Mouse (Mus musculus) intestine, postnatal 0 days (tissue): ENCODE data around the gene Cdkal1. TPM values are rescaled to one million over a fixed set of nuclear protein-coding genes. Genes with fewer than 3 reads are reported as not detected.

Source experiments
- ATAC-seq: fragments of 200-750 bp; cut with Nextera tagmentation; 2 replicates; pipeline ENCODE4 v1.8.0; 2017; ENCODE audit warnings: mild to moderate bottlenecking, moderate TSS enrichment, moderate library complexity
- H3K27ac ChIP-seq: fragments of 300-500 bp; sonication (generic); 2 replicates; pipeline ENCODE4 v1.5.1; 2014; ENCODE audit warnings: mild to moderate bottlenecking, low read depth, low read length, moderate library complexity
- H3K27me3 ChIP-seq: fragments of 300-500 bp; sonication (generic); replicated peaks from 2 replicates; pipeline ENCODE4 v1.6.1; 2014; ENCODE audit warnings: low read length, mixed read lengths; ENCODE audit not compliant: control insufficient read depth, insufficient read depth
- H3K36me3 ChIP-seq: fragments of 300-500 bp; sonication (generic); 2 replicates; pipeline ENCODE4 v1.6.1; 2014; ENCODE audit warnings: mild to moderate bottlenecking, moderate library complexity; ENCODE audit not compliant: control insufficient read depth, insufficient read depth
- H3K4me1 ChIP-seq: fragments of 300-500 bp; sonication (generic); replicated peaks from 2 replicates; pipeline ENCODE4 v1.6.1; 2014; ENCODE audit warnings: antibody characterized with exemption, low read length, mixed read lengths; ENCODE audit not compliant: control insufficient read depth, insufficient read depth
- H3K4me2 ChIP-seq: fragments of 300-500 bp; sonication (generic); replicated peaks from 2 replicates; pipeline ENCODE4 v1.6.1; 2014; ENCODE audit warnings: low read depth, mild to moderate bottlenecking, moderate library complexity
- H3K4me3 ChIP-seq: fragments of 300-500 bp; sonication (generic); 2 replicates; pipeline ENCODE4 v1.5.1; 2014; ENCODE audit warnings: low read depth, low read length
- H3K9ac ChIP-seq: fragments of 300-500 bp; sonication (generic); 2 replicates; pipeline ENCODE4 v1.6.1; 2014; ENCODE audit warnings: mild to moderate bottlenecking, low read depth, low read length
- H3K9me3 ChIP-seq: fragments of 300-500 bp; sonication (generic); 2 replicates; pipeline ENCODE4 v1.6.1; 2016; ENCODE audit warnings: mixed run types; ENCODE audit not compliant: control insufficient read depth
- CTCF ChIP-seq: sonication (generic); IDR thresholded peaks from 2 replicates; pipeline ENCODE4 v1.5.1; 2016; ENCODE audit warnings: low read depth, mild to moderate bottlenecking, control low read depth, antibody characterized with exemption, moderate library complexity
- WGBS: fragments of 180-500 bp; shearing (Covaris S2); extraction: QIAGEN DNeasy Blood & Tissue Kit; methylation state at CpG from one replicate; pipeline ENCODE4 v1.1.7; 2014; 5-methylcytosine and 5-hydroxymethylcytosine counted together
- polyA plus RNA-seq: library from polyadenylated mRNA; unstranded; fragments of >200 nt; fragmentation: Nextera tagmentation; extraction: Ambion mirVana; gene quantifications from 2 replicates; pipeline ENCODE4 v1.2.1, GENCODE M21; 2015

Gene Cdkal1
- polyA plus RNA-seq, 1 experiment from 2014 or later, result 13.5 TPM

- Histone ChIP-seq H3K36me3 (no peaks in the 10 kb centered on the region), H3K9ac (no peak overlapping the region), H3K4me1 (no peaks in the 10 kb centered on the region), H3K4me3 (no peak overlapping the region), H3K27me3 (no peaks in the 10 kb centered on the region), H3K27ac (no peak overlapping the region), H3K4me2 (no peak overlapping the region), H3K9me3 (no peaks in the 10 kb centered on the region)
- no peak for ATAC-seq
- 86% methylated on average over 5 of the region's 5 CpGs for WGBS
- no peak for TF ChIP-seq CTCF
These were observed 465.4 kb downstream of the Cdkal1 start for GRCm38 (mm10) chr13:29390025-29390424.

GRCm38 (mm10) chr13:29388918-29389317 is 466.6 kb downstream of the Cdkal1 start:
- no peak overlapping the region for H3K27ac ChIP-seq
- H3K4me2 ChIP-seq, result no peak overlapping the region
- no peak for TF ChIP-seq CTCF
- no peaks in the 10 kb centered on the region for H3K36me3 ChIP-seq
- no peak overlapping the region for H3K9ac ChIP-seq
- no peak overlapping the region for H3K4me3 ChIP-seq
- no peak for ATAC-seq
- H3K27me3 ChIP-seq, result no peaks in the 10 kb centered on the region
- no peaks in the 10 kb centered on the region for H3K9me3 ChIP-seq
- WGBS, result 88% methylated on average over 3 of the region's 3 CpGs
- H3K4me1 ChIP-seq, result no peaks in the 10 kb centered on the region

- Histone ChIP-seq H3K4me1 (no peaks in the 10 kb centered on the region), H3K9ac (no peak overlapping the region), H3K9me3 (no peaks in the 10 kb centered on the region), H3K27ac (no peak overlapping the region), H3K36me3 (no peaks in the 10 kb centered on the region), H3K4me3 (no peak overlapping the region), H3K4me2 (no peak overlapping the region), H3K27me3 (no peaks in the 10 kb centered on the region)
- WGBS, result 74% methylated on average over 2 of the region's 2 CpGs
- TF ChIP-seq CTCF, result no peak
- ATAC-seq, result no peak
These were observed 477.9 kb downstream of the Cdkal1 start for GRCm38 (mm10) chr13:29377572-29377971.

GRCm38 (mm10) chr13:29371916-29372315 is 483.6 kb downstream of the Cdkal1 start:
- no peak for TF ChIP-seq CTCF
- H3K4me1 ChIP-seq, result no peaks in the 10 kb centered on the region
- no peaks in the 10 kb centered on the region for H3K9me3 ChIP-seq
- no peaks in the 10 kb centered on the region for H3K27me3 ChIP-seq
- no peak overlapping the region for H3K4me3 ChIP-seq
- no peaks in the 10 kb centered on the region for H3K36me3 ChIP-seq
- no peak for ATAC-seq
- no peak overlapping the region for H3K27ac ChIP-seq
- no peak overlapping the region for H3K4me2 ChIP-seq
- 67% methylated on average over 3 of the region's 3 CpGs for WGBS
- no peak overlapping the region for H3K9ac ChIP-seq

- 78% methylated on average over 4 of the region's 4 CpGs for WGBS
- Histone ChIP-seq H3K4me2 (no peak overlapping the region), H3K36me3 (no peaks in the 10 kb centered on the region), H3K27ac (no peak overlapping the region), H3K9ac (no peak overlapping the region), H3K4me1 (no peaks in the 10 kb centered on the region), H3K9me3 (no peaks in the 10 kb centered on the region), H3K4me3 (no peak overlapping the region), H3K27me3 (no peaks in the 10 kb centered on the region)
- no peak for ATAC-seq
- no peak for TF ChIP-seq CTCF
These were observed 484.1 kb downstream of the Cdkal1 start for GRCm38 (mm10) chr13:29371466-29371771.

- 46% methylated on average over 5 of the region's 5 CpGs for WGBS
- no peak for ATAC-seq
- no peak overlapping the region for H3K4me3 ChIP-seq
These were observed 484.6 kb downstream of the Cdkal1 start for GRCm38 (mm10) chr13:29370731-29371465.

GRCm38 (mm10) chr13:29368806-29369205 is 486.7 kb downstream of the Cdkal1 start:
- Histone ChIP-seq H3K9ac (no peak overlapping the region), H3K4me3 (no peak overlapping the region), H3K27ac (no peak overlapping the region), H3K4me2 (no peak overlapping the region), H3K4me1 (no peaks in the 10 kb centered on the region), H3K27me3 (no peaks in the 10 kb centered on the region), H3K9me3 (no peaks in the 10 kb centered on the region), H3K36me3 (no peaks in the 10 kb centered on the region)
- TF ChIP-seq CTCF, result no peak
- ATAC-seq, result no peak
- WGBS, result 40% methylated on average over 6 of the region's 6 CpGs

More at GRCm38 (mm10) chr13:29370731-29371465, 484.6 kb downstream of the Cdkal1 start:
- Histone ChIP-seq H3K9me3 (no peaks in the 10 kb centered on the region), H3K27me3 (no peaks in the 10 kb centered on the region), H3K4me2 (no peak overlapping the region), H3K36me3 (no peaks in the 10 kb centered on the region), H3K9ac (no peak overlapping the region), H3K27ac (no peak overlapping the region), H3K4me1 (no peaks in the 10 kb centered on the region)
- no peak for TF ChIP-seq CTCF
